Mouse (Mus musculus) right cerebral cortex, postnatal 10 days (tissue): Measurements from ENCODE around the gene Bdh1.
A peak's percentile ranks its signal among the peaks of the same experiment; 100 is the strongest.
"Not testable (repeated sequence)": the region's sequence is repeated elsewhere in the genome, so short reads cannot be mapped to it uniquely, and the experiment has no call there.

ENCODE experiments used
- DNase-seq, 2 experiments: peaks; one replicate each; pipeline ENCODE4 v3.0.0; 2021; ENCODE audit warnings: low spot score in 2 of 2

Bdh1 gene

DNA sequence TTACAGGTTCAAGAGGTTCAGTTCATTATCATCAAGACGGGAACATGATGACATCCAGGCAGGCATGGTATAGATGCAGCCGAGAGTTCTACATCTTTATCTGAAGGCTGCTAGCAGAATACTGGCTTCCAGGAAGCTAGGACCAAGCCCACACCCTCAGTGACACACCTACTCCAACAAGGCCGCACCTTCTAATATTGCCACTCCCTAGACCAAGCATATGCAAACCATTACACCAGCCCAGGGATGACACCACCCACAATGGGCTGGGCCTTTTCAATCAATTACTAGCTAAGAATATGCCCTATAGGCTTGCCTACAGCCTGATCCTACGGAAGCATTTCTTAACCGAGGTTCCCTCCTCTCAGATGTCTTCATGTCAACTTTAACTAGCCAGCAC lies 42.9 kb downstream of the Bdh1 start:
- no peak for DNase-seq

DNA sequence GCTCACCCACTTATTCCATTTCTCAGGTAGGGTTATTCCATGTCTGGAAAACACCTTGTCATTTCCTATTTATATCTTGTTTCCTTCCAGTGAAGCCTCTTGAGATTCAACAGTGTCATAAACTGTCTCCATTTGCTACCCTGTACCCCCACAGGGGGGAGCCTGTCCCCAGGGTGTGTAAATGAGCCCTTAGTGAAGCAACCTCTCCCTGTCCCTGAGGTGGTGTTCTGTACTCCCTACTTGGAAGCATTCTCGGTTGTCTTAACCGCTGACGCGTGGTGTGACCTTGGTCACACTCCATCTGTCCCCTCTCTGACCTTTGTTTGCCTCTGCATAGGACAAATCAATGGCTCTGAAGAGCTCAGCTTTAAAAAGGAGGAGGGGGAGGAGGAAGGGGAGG lies 43.5 kb downstream of the Bdh1 start:
- DNase-seq, result peak; percentile 64 to 72

DNA sequence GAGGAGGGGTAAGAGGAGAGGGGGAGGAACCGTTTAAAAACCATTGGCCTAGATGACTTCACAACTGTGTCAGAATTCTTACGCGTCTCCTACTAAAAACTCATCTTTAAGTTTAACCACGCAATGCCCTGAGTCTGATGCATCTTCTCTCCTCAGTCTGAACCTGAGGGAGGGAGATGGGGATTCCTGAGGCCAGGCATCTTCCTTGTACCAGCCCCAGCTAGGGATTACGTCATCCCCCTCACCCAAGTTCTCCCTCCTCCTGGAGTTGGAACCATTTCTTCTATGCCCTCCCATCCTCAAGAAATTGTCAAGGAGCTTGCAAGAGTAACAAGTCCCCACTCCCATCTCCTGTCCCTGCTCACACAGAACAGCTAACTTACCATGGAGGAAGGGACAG lies 44.0 kb downstream of the Bdh1 start:
- DNase-seq, result no peak

DNA sequence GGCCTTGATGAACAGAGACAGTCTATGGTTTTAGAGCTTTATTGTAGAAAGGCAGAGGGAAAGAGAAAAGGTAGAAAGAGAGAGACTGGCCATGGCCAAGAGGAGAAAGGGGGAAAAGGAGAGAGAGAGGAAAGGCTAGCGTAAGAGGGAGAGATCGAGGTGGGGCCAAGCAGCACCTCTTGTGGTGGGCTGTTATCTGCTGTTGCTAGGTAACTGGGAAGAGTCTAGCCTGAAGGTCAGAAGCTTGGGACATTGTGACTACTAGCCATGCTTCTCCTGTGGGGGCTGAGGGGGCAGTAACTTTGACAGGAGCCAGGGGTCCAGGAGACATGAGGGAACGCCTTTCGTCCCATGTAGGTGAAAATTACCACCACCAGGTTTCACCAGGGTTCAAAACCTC lies 48.7 kb downstream of the Bdh1 start:
- DNase-seq, result not testable (repeated sequence)

DNA sequence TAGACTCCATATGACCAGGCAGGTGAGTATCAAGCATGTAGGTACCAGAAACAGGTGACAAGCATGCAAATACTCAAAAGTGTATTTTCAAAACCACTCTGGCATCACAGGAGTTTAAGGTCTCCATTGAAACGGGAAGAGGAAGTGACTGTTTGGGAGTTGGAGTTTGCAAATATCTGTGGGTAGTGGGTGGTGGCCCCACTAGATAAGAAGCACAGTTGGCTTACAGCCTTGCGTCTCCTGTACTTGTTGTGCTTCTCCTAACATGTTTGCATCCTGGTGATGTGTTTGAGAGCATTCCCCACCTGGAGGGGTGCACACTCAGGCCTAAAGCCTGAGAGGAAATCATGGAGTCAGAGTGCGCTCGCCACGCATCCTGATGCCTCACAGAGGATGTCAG lies 49.9 kb downstream of the Bdh1 start:
- DNase-seq, result no peak

DNA sequence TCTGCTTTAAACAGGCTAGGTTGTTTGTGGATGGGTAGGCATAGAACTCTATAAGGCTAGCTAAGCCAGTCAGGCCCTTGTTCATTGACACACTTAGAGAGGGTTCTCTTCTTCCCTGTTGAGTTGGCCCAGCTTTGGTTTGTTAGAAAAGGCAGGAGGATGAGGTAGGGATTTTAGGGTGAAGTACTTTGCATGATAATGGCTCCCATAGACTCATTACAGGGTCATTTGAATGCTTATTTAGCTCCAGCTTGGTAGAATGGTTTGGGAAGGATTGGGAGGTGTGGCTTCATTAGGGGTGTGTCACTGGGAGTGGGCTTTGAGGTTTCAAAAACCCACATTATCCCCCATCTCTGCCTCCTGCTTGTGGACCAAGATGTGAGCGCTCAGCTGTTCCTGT lies 51.1 kb downstream of the Bdh1 start:
- DNase-seq, result no peak

DNA sequence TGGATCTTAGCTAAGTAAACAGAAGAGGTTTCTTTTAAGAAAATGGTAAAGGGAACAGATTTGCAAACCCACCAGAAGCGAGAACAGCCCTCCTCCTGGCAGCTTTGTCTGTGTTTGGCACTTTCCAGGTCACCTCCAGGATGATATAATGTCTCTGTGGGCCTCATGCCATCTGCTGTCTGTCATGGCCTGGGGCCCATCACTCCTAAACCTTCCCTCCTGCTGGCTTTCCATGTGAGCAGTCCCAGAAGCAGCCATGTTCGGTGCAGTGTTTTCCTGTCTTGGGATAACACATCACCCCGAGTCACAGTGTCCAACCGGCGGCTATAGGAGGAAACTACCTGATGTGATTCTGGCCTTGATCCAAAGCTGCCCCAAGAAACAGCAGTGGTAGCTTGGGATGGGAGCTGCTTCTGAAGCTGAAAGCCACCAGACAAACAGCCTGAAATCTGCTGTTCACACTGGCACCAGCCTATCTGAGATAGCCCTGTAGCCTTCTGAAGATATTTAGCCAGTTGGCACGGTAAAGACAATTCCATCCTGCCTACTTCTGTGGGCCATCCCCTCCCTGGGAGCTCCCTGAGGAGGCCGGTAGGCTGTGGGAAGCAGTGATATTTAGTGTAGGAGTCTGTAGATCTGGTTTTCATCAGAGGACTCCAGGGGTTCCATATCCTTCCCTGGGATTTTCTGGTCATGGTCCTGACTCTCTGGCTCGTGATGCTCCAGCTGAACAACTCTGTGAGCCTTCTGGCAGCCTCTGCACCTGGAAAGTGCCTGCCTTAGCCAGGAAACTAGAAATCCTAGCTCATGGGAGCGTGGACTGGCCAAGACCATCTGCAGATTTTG lies 53.3 kb downstream of the Bdh1 start:
- no peak for DNase-seq

DNA sequence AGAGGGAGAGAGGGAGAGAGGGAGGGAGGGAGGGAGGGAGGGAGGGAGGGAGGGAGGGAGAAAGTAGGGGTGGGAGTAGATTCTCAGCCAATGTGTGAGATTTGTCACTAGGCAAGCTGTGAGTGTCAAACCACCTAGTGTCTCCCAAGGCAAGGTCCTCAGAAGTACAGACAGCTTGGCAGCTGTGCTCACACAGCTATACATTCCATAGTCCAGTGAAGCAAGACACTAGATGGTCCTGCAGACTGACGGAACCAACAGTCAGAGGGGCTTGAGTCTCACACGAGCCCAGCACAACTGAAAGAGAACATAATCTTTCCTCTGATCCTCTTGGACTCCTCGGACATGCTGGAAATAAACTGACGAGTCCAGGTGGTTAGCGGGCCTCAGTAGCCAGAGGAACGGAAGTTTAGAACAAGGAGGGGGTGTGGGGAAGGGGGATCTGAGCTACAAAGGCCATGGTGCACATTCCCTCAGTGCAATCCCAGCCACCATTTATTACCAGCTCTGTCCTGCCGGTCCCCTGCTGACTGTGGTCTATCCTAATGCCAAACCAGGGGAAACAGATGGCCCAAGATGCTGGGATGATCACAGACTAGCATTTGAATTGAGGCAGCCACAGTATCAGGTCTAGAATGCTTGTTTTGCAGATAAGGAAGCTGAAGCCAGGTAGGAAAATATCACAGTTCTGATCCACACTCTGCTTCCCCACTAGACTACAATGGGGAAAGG lies 55.0 kb downstream of the Bdh1 start:
- no peak for DNase-seq

DNA sequence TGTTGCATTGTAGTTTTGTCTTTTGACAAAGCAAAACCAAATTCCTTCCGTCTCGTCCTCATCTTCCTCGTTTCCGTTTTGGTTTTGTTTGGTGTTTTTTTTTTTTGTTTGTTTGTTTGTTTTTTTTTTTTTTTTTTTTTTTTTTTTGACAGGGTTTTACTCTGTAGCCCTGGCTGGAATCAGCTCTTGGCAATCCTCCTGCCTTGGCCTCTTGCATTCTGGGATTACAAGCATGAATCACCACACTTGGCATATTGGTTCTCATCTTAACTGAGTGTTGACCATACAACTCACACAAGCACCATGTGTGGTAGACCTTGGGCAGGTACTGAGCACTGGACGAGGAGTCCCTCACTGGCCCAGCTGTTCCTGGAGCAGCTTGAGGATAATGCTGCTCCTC lies 63.3 kb downstream of the Bdh1 start:
- no peak for DNase-seq

DNA sequence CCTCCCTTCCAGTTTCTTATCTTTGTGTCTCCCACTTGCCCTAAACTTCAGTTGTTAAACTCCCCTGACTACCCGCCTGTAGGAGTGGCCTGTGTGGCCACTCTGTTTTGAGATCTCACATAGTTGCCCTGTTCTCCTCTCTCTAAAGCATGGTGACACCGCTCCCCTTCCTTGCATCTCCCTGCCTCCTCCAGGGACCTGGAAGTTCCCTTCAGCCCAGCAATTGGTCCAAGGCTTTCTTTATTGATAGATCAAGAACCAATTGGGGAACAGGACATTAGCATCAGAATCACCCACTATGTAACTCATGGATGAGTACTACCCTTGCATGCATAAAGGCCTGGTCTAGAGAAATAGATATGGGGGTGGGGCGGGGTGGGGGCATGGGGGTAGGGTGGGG lies 65.2 kb downstream of the Bdh1 start:
- no peak for DNase-seq

DNA sequence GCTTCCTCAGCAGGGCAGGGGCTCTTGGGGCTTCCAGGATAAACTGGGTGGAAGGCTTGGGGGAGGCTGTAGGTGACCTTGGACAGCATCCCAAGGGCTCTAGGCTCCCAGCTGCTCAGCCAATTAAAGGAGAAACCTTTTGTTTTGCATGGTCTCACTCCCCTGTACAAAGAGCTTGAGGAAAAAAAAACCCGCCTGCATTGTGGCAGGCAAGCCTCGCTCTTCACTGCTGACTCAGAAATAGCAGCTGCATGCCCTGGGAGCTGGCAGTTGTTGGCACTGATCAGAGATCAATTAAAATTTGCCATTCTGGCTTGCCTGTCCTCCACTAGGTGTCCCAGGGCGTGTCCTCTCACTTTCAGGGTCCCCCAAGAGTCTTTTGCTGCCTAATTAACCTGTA lies 67.0 kb downstream of the Bdh1 start:
- peak in 1 of 2 experiments; percentile 30 for DNase-seq

DNA sequence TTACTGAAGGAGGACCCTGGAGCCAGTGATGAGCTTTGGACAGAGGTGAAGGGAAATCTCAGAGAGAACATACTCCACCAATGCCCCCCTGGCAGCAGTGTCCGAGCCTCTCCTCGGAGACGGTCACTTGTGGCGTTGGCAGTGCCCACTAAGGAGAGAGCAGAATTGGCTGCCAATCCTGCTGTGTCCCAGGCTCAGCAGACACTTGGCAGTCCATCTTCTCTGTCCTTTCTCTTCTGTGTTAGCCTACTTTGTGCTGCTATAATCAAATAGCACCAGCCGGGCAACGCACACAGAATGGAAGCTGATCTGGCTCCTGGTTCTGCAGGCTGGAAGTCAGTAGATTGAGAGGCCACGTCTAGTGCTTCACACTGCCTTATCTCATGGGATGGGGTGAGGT lies 68.9 kb downstream of the Bdh1 start:
- no peak for DNase-seq

DNA sequence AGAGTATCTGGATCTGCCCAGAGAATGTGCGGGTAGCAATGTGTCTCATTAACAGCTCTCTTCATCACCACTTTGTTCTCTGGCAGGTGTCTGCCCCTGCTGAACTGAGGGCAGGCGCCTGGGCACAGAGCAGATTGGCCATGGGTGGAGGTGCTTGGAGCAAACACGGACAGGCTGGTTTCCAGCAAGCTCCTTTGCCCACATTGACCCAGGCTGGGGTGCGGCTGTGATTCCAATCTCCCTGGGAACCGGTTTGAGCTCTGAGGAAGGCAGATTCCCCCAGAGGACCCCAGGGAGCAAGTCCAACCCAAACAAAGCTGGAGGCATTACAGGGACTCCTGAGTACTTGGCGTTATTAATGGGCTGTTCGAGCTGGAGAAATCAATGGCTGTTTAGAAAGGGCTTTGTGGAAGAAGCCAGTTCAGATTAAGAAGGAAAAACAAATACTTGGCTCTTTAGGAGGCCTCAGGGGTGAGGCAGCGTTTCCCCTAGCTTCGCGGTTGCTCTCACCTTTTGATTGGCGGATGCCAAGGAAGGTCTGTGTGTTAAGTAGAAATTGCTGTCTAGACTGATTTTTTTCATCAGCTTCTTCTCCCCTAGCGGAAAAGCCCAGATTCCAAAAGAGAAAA lies 71.0 kb downstream of the Bdh1 start:
- DNase-seq, result peak in 1 of 2 experiments; percentile 32

DNA sequence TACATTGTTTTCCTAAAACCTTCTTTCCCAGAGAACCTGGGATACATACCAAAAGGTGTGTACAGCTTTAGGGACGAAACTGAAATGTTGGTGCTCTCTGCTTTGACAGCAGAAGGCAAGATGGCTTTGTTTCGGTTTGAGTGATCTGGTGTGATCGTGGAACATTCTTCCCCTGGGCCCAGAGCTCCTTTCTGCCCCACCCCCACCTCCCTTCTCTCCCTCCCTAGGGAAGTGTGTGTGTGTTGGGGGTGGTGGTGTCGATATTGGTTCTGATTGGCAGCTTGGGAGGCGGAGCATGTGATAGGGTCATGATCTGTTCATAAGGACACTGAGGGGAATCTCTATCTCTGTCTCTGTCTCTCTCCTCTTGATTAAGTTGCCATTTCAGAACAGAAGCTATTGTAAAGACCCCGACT lies 71.5 kb downstream of the Bdh1 start:
- no peak for DNase-seq

DNA sequence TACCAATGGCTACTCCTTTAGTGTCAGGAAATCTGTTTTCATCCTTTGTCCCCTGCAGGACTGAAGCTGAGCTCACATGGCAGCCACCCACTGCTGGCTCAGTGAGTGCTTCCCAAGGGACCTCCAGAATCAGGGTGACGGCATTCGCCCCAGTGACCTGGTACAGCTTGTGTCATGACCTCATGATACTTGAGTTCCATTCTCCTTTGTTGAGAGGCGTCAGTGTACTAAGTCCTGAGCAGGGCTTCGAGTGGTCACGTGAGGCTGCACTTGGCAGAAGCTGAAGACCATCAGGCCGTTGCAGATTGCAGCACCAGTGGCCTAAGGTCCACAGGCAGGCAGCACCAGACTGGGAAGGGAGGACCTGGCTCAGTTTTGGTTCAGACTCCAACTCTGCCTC lies 71.9 kb downstream of the Bdh1 start:
- no peak for DNase-seq

DNA sequence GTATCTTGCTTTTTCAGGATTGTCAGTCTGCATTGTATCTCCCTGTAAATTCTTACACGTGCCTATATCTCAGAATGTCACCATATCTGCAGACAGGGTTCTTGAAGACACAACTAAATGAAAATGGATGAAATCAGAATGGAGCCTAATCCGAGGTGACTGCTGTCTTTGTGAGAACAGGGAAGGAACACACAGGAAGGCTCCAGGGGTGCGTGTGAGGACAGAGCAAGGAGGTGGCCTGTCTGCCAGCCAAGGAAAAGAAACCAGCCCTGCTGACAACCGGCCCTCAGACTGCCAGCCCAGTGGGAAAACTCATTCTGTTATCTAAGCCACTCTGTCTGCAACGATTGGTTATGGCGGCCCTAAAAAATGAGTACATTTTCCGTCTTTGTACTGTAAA lies 73.3 kb downstream of the Bdh1 start:
- no peak for DNase-seq

DNA sequence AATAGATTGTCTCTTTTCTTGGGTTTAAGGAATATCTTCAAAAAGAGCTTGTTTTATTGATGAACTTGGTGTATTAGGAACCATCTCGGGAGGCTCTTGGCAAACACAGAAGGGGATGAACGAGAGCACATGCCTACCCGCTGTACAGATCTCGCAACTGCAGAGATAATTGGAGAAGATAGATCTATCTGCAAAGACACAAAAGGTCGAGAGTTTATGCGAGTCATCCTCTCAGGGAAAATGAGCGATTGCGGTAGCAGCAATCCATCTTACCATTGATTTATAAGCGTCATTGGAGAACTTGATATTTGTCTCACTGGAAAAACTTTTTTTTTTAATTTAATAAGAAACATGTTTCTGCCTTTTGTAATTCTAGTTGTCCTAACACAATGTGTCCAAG lies 73.7 kb downstream of the Bdh1 start:
- no peak for DNase-seq

DNA sequence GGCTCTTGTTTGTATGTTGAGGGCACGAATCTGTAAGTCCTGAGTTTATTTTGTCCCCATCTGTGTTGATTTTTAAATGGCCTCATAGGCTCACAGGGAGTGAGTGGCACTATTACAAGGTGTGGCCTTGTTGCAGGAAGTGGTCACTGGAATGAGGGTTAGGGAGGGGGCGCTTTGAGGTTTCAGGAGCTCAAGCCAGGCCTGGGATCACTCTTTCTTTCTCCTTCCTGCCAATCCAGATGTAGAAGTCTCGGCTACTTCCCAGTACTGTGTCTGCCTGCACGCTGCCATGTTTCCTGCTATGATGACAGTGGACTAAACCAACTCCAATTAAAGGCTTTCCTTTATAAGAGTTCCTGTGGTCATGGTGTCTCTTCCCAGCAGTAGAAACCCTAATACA lies 76.3 kb downstream of the Bdh1 start:
- DNase-seq, result no peak

DNA sequence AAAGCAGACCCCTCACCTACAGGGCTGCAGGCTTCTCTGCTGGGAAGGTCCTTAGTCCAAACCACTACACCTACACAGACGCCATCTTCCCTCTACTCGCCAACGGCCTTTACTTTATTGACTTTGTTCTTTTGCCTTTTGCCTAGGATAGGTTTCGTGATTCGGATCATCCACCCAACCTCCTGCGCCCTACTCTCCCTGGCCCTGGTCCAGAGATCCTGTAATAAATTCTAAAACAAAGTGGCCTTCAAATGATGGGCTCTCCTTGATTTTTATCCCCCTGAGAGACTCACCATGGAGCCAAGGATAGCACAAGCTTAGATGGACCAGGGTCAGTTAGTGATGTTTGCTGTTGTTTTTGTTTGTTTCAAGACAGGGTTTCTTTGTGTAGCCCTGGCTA lies 76.9 kb downstream of the Bdh1 start:
- DNase-seq, result no peak

DNA sequence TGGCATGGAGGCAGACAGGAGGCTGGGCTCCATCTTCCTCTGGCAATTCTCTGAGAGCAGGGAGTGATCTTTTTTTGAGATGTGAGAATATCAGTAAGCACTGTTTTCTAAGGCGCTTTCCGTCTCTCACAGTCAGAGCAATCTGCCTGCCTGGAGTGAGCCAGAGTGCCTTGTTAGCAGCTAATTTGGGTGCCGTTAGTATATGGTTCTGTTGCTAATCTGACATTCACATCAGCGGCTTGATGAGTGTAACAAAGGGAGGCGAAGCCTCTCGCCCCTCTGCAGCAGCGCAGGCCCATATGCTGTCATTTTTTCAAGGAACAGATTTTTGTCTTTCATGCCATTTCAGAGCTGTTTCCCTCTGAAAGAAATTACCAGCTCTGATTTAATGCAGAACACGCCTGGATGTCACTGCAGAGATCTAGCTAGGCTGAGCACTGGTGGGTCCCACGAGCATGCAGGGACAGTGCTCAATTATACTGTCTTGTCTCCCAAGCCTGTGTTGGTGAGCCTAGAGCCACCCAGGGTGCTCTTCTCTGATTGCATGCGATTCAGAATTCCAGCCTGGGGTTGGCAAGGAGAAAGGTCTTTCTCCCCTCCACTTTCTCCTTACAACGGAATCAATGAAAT lies 77.7 kb downstream of the Bdh1 start:
- DNase-seq, result peak; percentile 73 to 91

DNA sequence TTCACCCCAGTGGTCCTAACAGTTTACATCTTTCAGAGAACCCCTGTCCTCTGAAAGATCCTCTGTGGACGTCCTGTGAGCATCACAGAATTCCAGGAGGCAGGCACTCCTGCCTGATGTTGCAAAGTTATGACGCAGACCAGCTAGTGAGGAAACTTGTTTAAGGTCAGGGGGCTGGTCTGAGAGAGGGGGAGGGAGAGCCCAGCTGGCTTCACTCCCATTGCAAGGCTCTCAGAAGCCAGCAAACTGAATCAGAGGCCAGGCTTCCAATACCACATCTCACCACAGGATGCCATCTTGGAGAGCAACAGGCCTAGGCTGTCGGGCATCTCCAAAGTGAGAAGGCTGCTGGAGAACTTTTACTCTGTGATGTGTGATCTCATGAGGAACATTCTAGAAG lies 78.5 kb downstream of the Bdh1 start:
- no peak for DNase-seq

DNA sequence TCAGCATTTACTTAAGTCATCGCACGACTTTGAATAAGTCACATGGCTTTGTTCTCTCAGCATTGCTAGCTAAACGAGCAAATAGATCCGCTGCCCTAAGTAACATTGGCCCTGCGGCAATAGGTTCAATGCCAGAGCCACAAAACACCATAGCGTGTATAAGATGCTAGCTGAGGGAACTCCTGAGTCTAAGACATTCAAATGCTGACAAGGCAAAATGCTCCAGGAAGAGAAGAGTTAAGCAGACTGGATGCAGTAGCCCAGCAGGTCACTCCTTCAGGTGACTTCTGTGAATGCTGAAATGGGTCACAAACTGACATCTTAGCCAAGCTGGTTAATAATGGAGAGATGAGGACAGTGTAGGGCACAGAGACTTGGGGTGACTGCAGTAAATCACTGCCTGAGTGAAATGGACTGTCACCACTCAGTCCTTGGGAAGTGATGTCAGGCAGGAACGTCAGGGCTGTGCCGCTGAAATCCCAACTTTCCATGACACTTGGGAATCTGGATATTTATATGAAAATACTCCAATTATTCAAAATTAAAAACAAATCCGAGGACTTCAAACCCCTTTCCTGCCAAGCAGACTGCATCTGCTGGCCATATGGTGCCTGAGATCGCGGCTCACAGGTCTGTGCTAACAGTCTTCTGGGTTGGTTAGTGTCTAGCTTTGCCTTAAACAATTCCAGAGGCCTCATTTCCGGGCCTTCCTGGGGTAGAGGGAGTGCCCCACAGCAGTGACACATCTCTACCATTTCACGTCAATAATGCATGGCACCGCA lies 79.1 kb downstream of the Bdh1 start:
- no peak for DNase-seq
